Mouse (Mus musculus) ES-E14 (cell line): ENCODE results near the gene Slit3.

Experiments used
- MAFK ChIP-seq: IDR thresholded peaks from 2 replicates; pipeline ENCODE4 v1.6.1; 2014; ENCODE audit warnings: mild to moderate bottlenecking, low read depth, low read length, inconsistent platforms; ENCODE audit not compliant: insufficient read depth
- ZNF384 ChIP-seq: IDR thresholded peaks from 2 replicates; pipeline ENCODE4 v1.6.1; 2012; ENCODE audit warnings: low read depth, low read length, inconsistent platforms

DNA sequence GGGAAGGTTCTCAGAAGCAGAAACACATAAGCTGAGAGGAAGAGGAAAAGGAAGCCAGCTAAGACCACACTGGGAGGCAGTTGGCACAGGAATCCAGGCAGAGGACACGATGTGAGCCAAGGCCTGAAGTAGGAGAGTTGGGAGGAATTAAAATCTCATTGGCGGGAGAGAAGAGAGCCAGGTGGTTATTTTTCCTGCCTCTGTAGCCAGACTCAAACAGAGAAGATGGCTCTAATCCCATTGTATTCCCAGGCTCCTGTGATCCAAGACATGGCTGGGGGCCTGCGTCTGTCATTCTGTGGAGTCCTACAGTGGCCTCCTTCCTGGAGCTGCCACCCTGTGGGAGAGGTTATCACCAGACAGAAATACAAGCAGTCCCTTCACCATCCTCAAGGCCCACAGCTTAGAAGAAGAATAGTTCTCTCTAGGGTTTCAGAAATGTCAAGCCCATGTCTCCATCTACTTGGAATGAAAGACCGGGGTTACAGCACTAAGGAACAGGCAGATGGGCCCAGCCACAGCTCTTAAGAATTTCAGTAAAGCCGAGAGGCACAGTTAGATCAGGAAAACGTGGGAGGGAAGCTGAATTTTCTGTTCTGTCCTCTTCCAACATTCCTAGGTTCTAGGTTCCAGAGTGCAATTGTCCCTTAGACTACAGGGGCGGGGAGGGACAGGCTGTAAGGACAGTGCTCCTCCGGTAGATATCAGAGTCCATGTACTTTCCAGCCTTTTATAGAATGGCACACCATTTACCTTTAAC is 183.4 kb downstream of the Slit3 start:
- TF ChIP-seq MAFK (no peak), ZNF384 (no peak)
